Mouse (Mus musculus): ENCODE data around the gene Dpep3. TPM values are rescaled to one million over a fixed set of nuclear protein-coding genes. Genes with fewer than 3 reads are reported as not detected.

Dpep3 gene
- polyA plus RNA-seq, 1 experiment from 2014 or later, result not detected

- Histone ChIP-seq H3K9ac (ENCODE audit: low read length) (no peak overlapping the region), H3K4me1 (replicated peaks; ENCODE audit: control insufficient read depth, insufficient read depth) (no peaks in the 10 kb centered on the region), H3K36me3 (ENCODE audit: control insufficient read depth, insufficient read depth, low read length) (no peaks in the 10 kb centered on the region), H3K27ac (replicated peaks) (no peak overlapping the region), H3K4me3 (ENCODE audit: low read depth, low read length) (no peak overlapping the region), H3K27me3 (ENCODE audit: control insufficient read depth, insufficient read depth, low read length) (no peaks in the 10 kb centered on the region), H3K4me2 (replicated peaks; ENCODE audit: low read depth) (no peak overlapping the region), H3K9me3 (ENCODE audit: control insufficient read depth, low read length) (no peaks in the 10 kb centered on the region)
- DNase-seq (ENCODE audit: low spot score) (no peak), ATAC-seq (ENCODE audit: low FRiP score, low TSS enrichment) (no peak)
- WGBS, result 73% methylated on average over 8 of the region's 8 CpGs
- no peak for TF ChIP-seq EP300 (optimal IDR thresholded peaks at IDR 0.05)
- no peak for TF ChIP-seq CTCF (IDR thresholded peaks at IDR 0.05; ENCODE audit: low read depth)
Observed at GRCm38 (mm10) chr8:106004538-106005207, 25.4 kb upstream of the Dpep3 start.

GRCm38 (mm10) chr8:106001908-106002307 is 22.7 kb upstream of the Dpep3 start:
- H3K4me2 ChIP-seq (replicated peaks; ENCODE audit: low read depth), result no peak overlapping the region
- no peak overlapping the region for H3K27ac ChIP-seq (replicated peaks)
- DNase-seq (ENCODE audit: low spot score) (no peak), ATAC-seq (ENCODE audit: low FRiP score, low TSS enrichment) (no peak)
- no peaks in the 10 kb centered on the region for H3K9me3 ChIP-seq (ENCODE audit: control insufficient read depth, low read length)
- no peaks in the 10 kb centered on the region for H3K36me3 ChIP-seq (ENCODE audit: control insufficient read depth, insufficient read depth, low read length)
- no peaks in the 10 kb centered on the region for H3K4me1 ChIP-seq (replicated peaks; ENCODE audit: control insufficient read depth, insufficient read depth)
- no peak overlapping the region for H3K9ac ChIP-seq (ENCODE audit: low read length)
- TF ChIP-seq EP300 (optimal IDR thresholded peaks at IDR 0.05), result no peak
- H3K27me3 ChIP-seq (ENCODE audit: control insufficient read depth, insufficient read depth, low read length), result no peaks in the 10 kb centered on the region
- WGBS, result 77% methylated on average over 4 of the region's 4 CpGs
- H3K4me3 ChIP-seq (ENCODE audit: low read depth, low read length), result no peak overlapping the region

- Histone ChIP-seq H3K27ac (replicated peaks) (no peak overlapping the region), H3K4me1 (replicated peaks; ENCODE audit: control insufficient read depth, insufficient read depth) (no peaks in the 10 kb centered on the region), H3K9ac (ENCODE audit: low read length) (no peak overlapping the region), H3K4me3 (ENCODE audit: low read depth, low read length) (no peak overlapping the region), H3K4me2 (replicated peaks; ENCODE audit: low read depth) (no peak overlapping the region), H3K27me3 (ENCODE audit: control insufficient read depth, insufficient read depth, low read length) (no peaks in the 10 kb centered on the region), H3K9me3 (ENCODE audit: control insufficient read depth, low read length) (no peaks in the 10 kb centered on the region), H3K36me3 (ENCODE audit: control insufficient read depth, insufficient read depth, low read length) (no peaks in the 10 kb centered on the region)
- 77% methylated on average over 2 of the region's 2 CpGs for WGBS
- ATAC-seq (ENCODE audit: low FRiP score, low TSS enrichment) (no peak), DNase-seq (ENCODE audit: low spot score) (no peak)
- TF ChIP-seq CTCF (IDR thresholded peaks at IDR 0.05; ENCODE audit: low read depth), result no peak
- TF ChIP-seq EP300 (optimal IDR thresholded peaks at IDR 0.05), result no peak
Observed at GRCm38 (mm10) chr8:105998971-105999370, 19.7 kb upstream of the Dpep3 start.

GRCm38 (mm10) chr8:105996359-105996758 is 17.1 kb upstream of the Dpep3 start:
- TF ChIP-seq CTCF (IDR thresholded peaks at IDR 0.05; ENCODE audit: low read depth) (no peak), EP300 (optimal IDR thresholded peaks at IDR 0.05) (no peak)
- ATAC-seq (ENCODE audit: low FRiP score, low TSS enrichment), result no peak
- Histone ChIP-seq H3K27ac (replicated peaks) (no peak overlapping the region), H3K4me2 (replicated peaks; ENCODE audit: low read depth) (no peak overlapping the region), H3K4me1 (replicated peaks; ENCODE audit: control insufficient read depth, insufficient read depth) (no peaks in the 10 kb centered on the region), H3K9ac (ENCODE audit: low read length) (no peak overlapping the region), H3K4me3 (ENCODE audit: low read depth, low read length) (no peak overlapping the region), H3K36me3 (ENCODE audit: control insufficient read depth, insufficient read depth, low read length) (no peaks in the 10 kb centered on the region), H3K27me3 (ENCODE audit: control insufficient read depth, insufficient read depth, low read length) (no peaks in the 10 kb centered on the region), H3K9me3 (ENCODE audit: control insufficient read depth, low read length) (no peaks in the 10 kb centered on the region)
- DNase-seq (ENCODE audit: low spot score), result no peak
- WGBS, result 76% methylated on average over 7 of the region's 7 CpGs

GRCm38 (mm10) chr8:105993226-105993625 is 14.0 kb upstream of the Dpep3 start:
- no peak for TF ChIP-seq EP300 (optimal IDR thresholded peaks at IDR 0.05)
- TF ChIP-seq CTCF (IDR thresholded peaks at IDR 0.05; ENCODE audit: low read depth), result no peak
- H3K27ac ChIP-seq (replicated peaks), result no peak overlapping the region
- no peaks in the 10 kb centered on the region for H3K36me3 ChIP-seq (ENCODE audit: control insufficient read depth, insufficient read depth, low read length)
- H3K4me3 ChIP-seq (ENCODE audit: low read depth, low read length), result no peak overlapping the region
- H3K4me2 ChIP-seq (replicated peaks; ENCODE audit: low read depth), result no peak overlapping the region
- DNase-seq (ENCODE audit: low spot score), result no peak
- H3K9ac ChIP-seq (ENCODE audit: low read length), result no peak overlapping the region
- H3K9me3 ChIP-seq (ENCODE audit: control insufficient read depth, low read length), result no peaks in the 10 kb centered on the region
- WGBS, result 50% methylated on average over 4 of the region's 4 CpGs
- ATAC-seq (ENCODE audit: low FRiP score, low TSS enrichment), result no peak
- no peaks in the 10 kb centered on the region for H3K27me3 ChIP-seq (ENCODE audit: control insufficient read depth, insufficient read depth, low read length)
- H3K4me1 ChIP-seq (replicated peaks; ENCODE audit: control insufficient read depth, insufficient read depth), result no peaks in the 10 kb centered on the region

GRCm38 (mm10) chr8:105992499-105992898 is 13.3 kb upstream of the Dpep3 start:
- ATAC-seq (ENCODE audit: low FRiP score, low TSS enrichment) (no peak), DNase-seq (ENCODE audit: low spot score) (no peak)
- TF ChIP-seq CTCF (IDR thresholded peaks at IDR 0.05; ENCODE audit: low read depth), result no peak
- TF ChIP-seq EP300 (optimal IDR thresholded peaks at IDR 0.05), result no peak
- Histone ChIP-seq H3K36me3 (ENCODE audit: control insufficient read depth, insufficient read depth, low read length) (no peaks in the 10 kb centered on the region), H3K27ac (replicated peaks) (no peak overlapping the region), H3K4me3 (ENCODE audit: low read depth, low read length) (no peak overlapping the region), H3K27me3 (ENCODE audit: control insufficient read depth, insufficient read depth, low read length) (no peaks in the 10 kb centered on the region), H3K4me1 (replicated peaks; ENCODE audit: control insufficient read depth, insufficient read depth) (no peaks in the 10 kb centered on the region), H3K9ac (ENCODE audit: low read length) (no peak overlapping the region), H3K4me2 (replicated peaks; ENCODE audit: low read depth) (no peak overlapping the region), H3K9me3 (ENCODE audit: control insufficient read depth, low read length) (no peaks in the 10 kb centered on the region)
- WGBS, result 63% methylated on average over 5 of the region's 5 CpGs
